In the genomic region with DNA sequence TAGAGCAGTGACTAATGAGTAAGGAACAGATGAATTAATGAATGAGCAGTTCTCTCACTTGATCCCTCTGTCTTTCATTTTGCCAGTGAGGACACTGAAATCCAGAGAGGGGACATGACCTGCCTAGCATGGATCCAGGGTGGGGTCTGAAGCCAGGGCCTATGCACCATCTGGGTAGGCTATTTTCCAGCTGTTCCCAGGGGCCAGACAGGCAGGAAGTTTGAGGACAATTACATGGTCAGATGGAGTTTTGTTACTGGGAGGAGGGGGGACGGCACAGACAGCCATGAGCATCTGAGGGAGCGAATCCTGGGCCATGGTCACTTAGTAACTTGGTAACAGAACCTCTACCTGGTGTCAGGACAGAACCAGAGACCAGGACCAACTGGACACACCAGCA, we compare ENCODE assay signal across 18 mouse cellular contexts.
"Had no signal": no experiment of that assay in that cellular context is flagged by ENCODE, and none has a peak within 500 bp of the region (broad histone marks: within the 10 kb centered on the region; RNA-seq: fewer than 3 reads in every experiment).

No protein-coding gene starts in this region.

- ATAC-seq: forebrain, postnatal 0 days; hindbrain, postnatal 0 days; intestine, embryonic 16.5 days; liver, embryonic 12.5 days had no signal

- H3K9me3 ChIP-seq: hindbrain, embryonic 13.5 days; hindbrain, embryonic 15.5 days; limb, embryonic 13.5 days; limb, embryonic 15.5 days; liver, embryonic 12.5 days had no signal

- H3K9ac ChIP-seq: forebrain, postnatal 0 days; hindbrain, embryonic 13.5 days; hindbrain, embryonic 15.5 days; limb, embryonic 13.5 days; limb, embryonic 15.5 days; liver, embryonic 12.5 days; liver, embryonic 14.5 days had no signal

- H3K4me3 ChIP-seq: hindbrain, embryonic 13.5 days; hindbrain, embryonic 15.5 days; limb, embryonic 13.5 days; limb, embryonic 15.5 days; liver, embryonic 12.5 days had no signal

- DNase-seq: forebrain, postnatal 0 days; gastrocnemius, postnatal 36 days; kidney, adult 11 months; kidney, adult 2 months; kidney, postnatal 14 days; kidney, postnatal 36 days; layer of hippocampus, adult 9-11 months; layer of hippocampus, postnatal 36 days; left cerebral cortex, postnatal 4 days had no signal

- H3K27me3 ChIP-seq: hindbrain, embryonic 13.5 days; hindbrain, embryonic 15.5 days; limb, embryonic 13.5 days; limb, embryonic 15.5 days had no signal

- H3K27ac ChIP-seq: hindbrain, embryonic 13.5 days; hindbrain, embryonic 15.5 days; hindbrain, postnatal 0 days; limb, embryonic 13.5 days; limb, embryonic 15.5 days; liver, embryonic 12.5 days; liver, embryonic 14.5 days had no signal

- H3K4me2 ChIP-seq: heart, embryonic 11.5 days; hindbrain, embryonic 13.5 days; hindbrain, embryonic 15.5 days; limb, embryonic 13.5 days; limb, embryonic 15.5 days; liver, embryonic 12.5 days had no signal

- H3K4me1 ChIP-seq: liver, embryonic 12.5 days had no signal

- H3K36me3 ChIP-seq: hindbrain, embryonic 15.5 days; limb, embryonic 13.5 days; limb, embryonic 15.5 days; liver, embryonic 12.5 days had no signal
